Mouse (Mus musculus) T-cell, adult 66 days (primary cell): ENCODE results near the gene Naaladl2. TPM values are rescaled to one million over a fixed set of nuclear protein-coding genes. Genes with fewer than 3 reads are reported as not detected.

Source experiments
- total RNA-seq, 2 experiments: library from RNA; stranded (reverse); gene quantifications; 3 replicates in 1 of 2; 4 replicates in 1 of 2; pipeline ENCODE4 v1.2.4; 2023

Gene Naaladl2
- total RNA-seq = not detected

DNA sequence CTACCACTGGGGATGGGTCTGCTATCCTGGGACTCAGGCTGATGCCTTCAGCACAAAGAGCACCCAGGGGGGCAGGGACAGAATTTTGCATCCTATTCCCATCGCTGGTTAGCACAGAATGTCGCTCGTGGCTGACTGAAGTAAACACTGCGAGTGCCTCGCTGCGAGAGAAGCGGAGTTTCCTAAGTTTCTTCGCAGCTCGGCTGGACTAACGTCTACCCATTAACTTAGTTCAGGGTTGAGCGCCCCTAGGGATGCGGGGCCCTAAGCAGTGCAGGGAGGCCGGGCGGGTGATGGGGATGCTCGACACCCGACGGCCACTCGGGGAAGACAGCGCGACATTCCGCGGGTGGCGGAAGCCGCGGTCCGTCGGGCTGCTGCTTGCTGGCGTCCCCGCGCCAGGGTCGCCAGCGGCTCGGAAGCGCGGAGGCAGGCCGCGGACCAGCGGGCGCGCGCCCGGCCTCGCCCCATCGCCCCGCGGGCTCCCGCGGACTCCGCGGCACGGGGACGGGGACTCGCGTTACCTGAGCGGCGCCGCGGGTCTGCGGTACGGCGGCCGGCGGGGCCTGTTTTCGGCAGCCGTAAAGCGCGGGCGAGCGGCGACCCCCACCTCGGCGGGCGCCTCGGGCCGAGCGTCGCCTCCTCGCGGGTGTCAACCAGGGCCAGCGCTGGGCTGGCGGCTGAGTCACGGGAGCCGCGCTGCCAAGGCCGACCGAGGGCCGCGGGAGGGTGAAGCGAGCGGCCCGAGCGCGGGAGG is at the start of gene Naaladl2:
Gene Naaladl2, minus strand, starts transcription at position 707 of the 757 bp plus-strand sequence.

